Mouse (Mus musculus) G1E-ER4 (cell line): ENCODE measurements around the gene Plin5. TPM values are rescaled to one million over a fixed set of nuclear protein-coding genes. Genes with fewer than 3 reads are reported as not detected.

Experiments used
- GATA1 ChIP-seq: IDR thresholded peaks from one replicate; pipeline ENCODE4 v1.8.0; 2012; ENCODE audit warnings: low read length, inconsistent platforms
- polyA plus RNA-seq: library from polyadenylated mRNA; stranded (reverse); fragments of >175 nt; gene quantifications from 2 replicates; pipeline ENCODE4 v1.2.3, GENCODE M21; 2012

Gene Plin5
- polyA plus RNA-seq, 1 experiment = not detected

- no peak for TF ChIP-seq GATA1
These were observed 18.5 kb downstream of the Plin5 start for GRCm38 (mm10) chr17:56098711-56099572.

- TF ChIP-seq GATA1 = no peak
These were observed 19.2 kb downstream of the Plin5 start for GRCm38 (mm10) chr17:56098180-56098579.

GRCm38 (mm10) chr17:56096883-56097282 lies 20.5 kb downstream of the Plin5 start:
- TF ChIP-seq GATA1 = no peak

GRCm38 (mm10) chr17:56092794-56093193 lies 24.6 kb downstream of the Plin5 start:
- TF ChIP-seq GATA1 = no peak

GRCm38 (mm10) chr17:56092312-56092711 lies 25.1 kb downstream of the Plin5 start:
- no peak for TF ChIP-seq GATA1

GRCm38 (mm10) chr17:56080781-56081585 lies 36.4 kb downstream of the Plin5 start:
- no peak for TF ChIP-seq GATA1

GRCm38 (mm10) chr17:56079921-56080320 lies 37.5 kb downstream of the Plin5 start:
- TF ChIP-seq GATA1 = no peak

GRCm38 (mm10) chr17:56078880-56079795 lies 38.3 kb downstream of the Plin5 start, which contains the start of gene Hdgfl2:
Hdgfl2 (plus strand) TSS chr17:56079634.
- TF ChIP-seq GATA1 = no peak

GRCm38 (mm10) chr17:56077523-56077922 lies 39.9 kb downstream of the Plin5 start:
- TF ChIP-seq GATA1 = no peak

GRCm38 (mm10) chr17:56074827-56075208 lies 42.6 kb downstream of the Plin5 start, which contains the start of gene Ubxn6:
Ubxn6 (minus strand) TSS chr17:56075028.
- TF ChIP-seq GATA1 = no peak

GRCm38 (mm10) chr17:56074097-56074826 lies 43.1 kb downstream of the Plin5 start:
- no peak for TF ChIP-seq GATA1

GRCm38 (mm10) chr17:56072243-56072642 lies 45.2 kb downstream of the Plin5 start:
- TF ChIP-seq GATA1 = no peak

- TF ChIP-seq GATA1 = no peak
These were observed 46.3 kb downstream of the Plin5 start for GRCm38 (mm10) chr17:56071126-56071525.

- TF ChIP-seq GATA1 = no peak
These were observed 48.3 kb downstream of the Plin5 start for GRCm38 (mm10) chr17:56069066-56069465.

- no peak for TF ChIP-seq GATA1
These were observed 50.9 kb downstream of the Plin5 start for GRCm38 (mm10) chr17:56066451-56066850.
